Mouse (Mus musculus) kidney, embryonic 16.5 days (tissue): Measurements from ENCODE around the gene Mid2. TPM values are rescaled to one million over a fixed set of nuclear protein-coding genes. Genes with fewer than 3 reads are reported as not detected.

Experiments used
- polyA plus RNA-seq: library from polyadenylated mRNA; unstranded; fragments of >200 nt; fragmentation: Nextera tagmentation; extraction: Ambion mirVana; gene quantifications from 2 replicates; pipeline ENCODE4 v1.2.1, GENCODE M21; 2015

Gene Mid2
- polyA plus RNA-seq, 1 experiment from 2014 or later = 5.8 TPM

Other genes starting within 250 kb of the Mid2 start
- gene Prps1, start 208.0 kb upstream of the Mid2 start, polyA plus RNA-seq = 45.3 and 45.8 TPM in 2 replicates
- gene Tsc22d3, start 63.9 kb upstream of the Mid2 start, polyA plus RNA-seq = 110 and 123 TPM in 2 replicates
- gene Tex13b, start 148.8 kb downstream of the Mid2 start, polyA plus RNA-seq = 0.20 and 0.37 TPM in 2 replicates
- 0.49 and 0.84 TPM in 2 replicates for gene Vsig1, start 243.0 kb downstream of the Mid2 start, polyA plus RNA-seq